Mouse (Mus musculus): ENCODE measurements around the gene Chrng.

- TF ChIP-seq CTCF (IDR thresholded peaks at IDR 0.05; ENCODE audit: low read depth, low read length) (no peak), POLR2A (IDR thresholded peaks at IDR 0.05; ENCODE audit: extremely low read depth, insufficient read depth, low read length) (no peak)
These were observed 34.0 kb upstream of the Chrng start for GRCm38 (mm10) chr1:87170458-87170857.

Measured in liver, adult 2 months (tissue).